Mouse (Mus musculus) heart, postnatal 10 days (tissue): ENCODE data around the gene Pik3cb. TPM values are rescaled to one million over a fixed set of nuclear protein-coding genes. Genes with fewer than 3 reads are reported as not detected.
A peak's percentile ranks its signal among the peaks of the same experiment; 100 is the strongest.

ENCODE experiments used
- DNase-seq, 2 experiments: peaks; one replicate each; pipeline ENCODE4 v3.0.0; 2021
- intact Hi-C: fragments of 180-260 bp; cut with DNase I; formaldehyde crosslinking; loops from one replicate; pipeline ENCODE4 v1.15.1; 2025
- total RNA-seq, 2 experiments: library from RNA; stranded (reverse); gene quantifications; 2 replicates each; pipeline ENCODE4 v1.2.3; 2021

The Pik3cb gene
- total RNA-seq, 2 experiments from 2014 or later: 11.3 to 12.1 TPM

DNA sequence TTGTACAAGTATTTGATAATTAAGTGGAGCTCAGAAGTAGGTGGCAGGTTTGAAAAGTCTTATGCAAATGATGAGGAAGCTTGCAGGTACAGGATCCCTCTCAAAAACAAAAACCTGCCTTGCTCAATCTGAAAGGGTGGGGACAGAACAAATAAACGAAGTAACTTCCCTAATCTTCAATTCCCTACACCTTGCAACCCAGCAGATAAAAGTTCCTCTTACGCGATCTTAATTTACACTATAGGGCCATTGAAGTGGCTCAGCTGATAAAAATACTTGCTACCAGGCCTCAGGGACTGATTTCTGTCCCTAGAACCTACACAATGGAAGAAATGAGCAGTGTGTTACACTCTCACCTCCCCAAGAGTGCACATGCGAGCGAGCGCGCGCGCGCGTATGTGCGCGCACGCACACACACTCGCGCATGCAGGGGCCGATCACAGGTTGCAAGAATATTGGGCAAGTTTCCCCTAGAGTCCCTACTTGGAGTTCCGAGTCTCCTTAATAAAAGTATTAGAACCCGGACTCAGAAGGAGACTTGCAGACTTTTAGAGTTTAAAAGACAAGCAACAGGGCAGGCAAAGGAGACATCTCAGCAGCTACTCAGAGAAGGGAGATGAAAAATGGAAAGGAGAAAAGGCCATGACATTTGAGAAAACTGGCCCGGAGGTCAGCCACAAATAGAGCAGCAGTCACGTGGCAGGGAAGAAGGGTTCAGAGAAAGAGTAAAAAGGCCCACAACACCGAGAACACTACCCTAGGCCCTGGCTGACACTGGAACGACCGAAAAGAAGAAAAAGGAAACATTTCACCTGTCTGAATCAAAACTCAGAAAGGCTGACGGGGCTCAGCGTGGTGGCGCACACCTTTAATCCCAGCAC lies 6.7 kb upstream of the Pik3cb start:
- no peak for DNase-seq
- intact Hi-C loops: no loop called here

DNA sequence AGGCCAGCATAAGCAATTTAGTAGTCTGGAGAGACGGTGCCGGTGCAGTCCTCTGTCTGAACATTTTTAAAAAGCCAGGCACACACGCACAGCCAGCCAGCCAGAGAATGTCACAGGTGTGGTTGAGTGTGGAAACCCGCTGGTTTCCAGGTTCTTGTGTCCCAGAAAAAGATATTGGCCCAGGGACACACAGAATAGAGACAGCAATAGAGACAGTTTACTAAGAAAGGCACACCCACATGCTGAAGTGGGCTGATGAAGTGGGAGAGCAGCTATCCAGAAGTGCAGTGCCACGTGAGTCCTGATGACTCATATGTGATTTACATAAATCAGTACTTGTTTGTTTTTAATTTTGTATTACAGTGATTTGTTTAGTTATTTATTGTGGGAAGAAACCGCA lies 5.3 kb upstream of the Pik3cb start:
- intact Hi-C loops: no loop called here
- DNase-seq: no peak

DNA sequence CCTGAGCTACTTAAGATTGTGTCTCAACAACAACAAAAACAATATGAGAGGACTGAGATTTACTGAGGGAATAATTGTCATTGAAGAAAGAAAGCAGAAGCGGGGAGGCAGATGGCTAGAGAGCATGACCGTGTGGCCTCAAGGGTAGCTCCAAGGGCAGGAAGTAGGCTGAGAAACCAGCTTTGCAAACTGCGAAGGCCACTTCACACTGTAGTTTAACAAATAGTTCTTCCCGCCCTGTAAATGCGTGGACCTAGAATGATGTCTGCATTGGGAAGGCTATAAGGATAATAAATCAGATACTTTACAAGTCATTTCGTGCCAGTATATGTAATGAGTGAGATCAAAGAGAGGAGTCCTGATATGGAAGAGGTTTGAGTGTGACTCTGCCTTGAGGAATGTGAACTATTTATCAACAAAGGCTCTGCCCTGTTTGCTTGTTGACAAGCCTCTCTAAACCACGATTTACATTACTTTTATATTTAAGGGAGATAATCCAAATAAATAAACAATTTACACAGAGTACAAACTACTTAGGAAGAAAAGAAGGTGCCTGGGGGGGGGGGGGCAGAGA lies 4.1 kb upstream of the Pik3cb start:
- intact Hi-C loops: loop anchor here (5.0 kb wide), 1 partner anchor 293 kb away; the partner anchor contains the start of gene Mras
- no peak for DNase-seq

DNA sequence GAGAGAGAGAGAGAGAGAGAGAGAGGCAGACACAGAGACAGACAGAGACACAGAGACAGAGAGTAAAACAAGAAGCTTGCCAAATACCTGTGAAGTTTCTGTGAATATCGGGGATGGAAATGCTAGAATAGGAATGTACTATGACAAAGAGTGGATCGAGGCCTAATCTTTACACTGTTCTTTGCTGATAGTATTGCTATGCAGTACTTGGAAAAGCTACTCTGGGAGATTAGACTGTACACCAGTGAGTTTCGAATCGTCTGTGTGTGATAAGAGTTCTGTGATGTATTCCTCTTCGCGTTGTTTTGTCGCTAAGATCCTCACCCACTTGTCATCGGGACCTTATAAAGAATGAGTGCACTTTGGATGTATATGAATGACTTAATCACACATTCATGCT lies 1.2 kb upstream of the Pik3cb start:
- DNase-seq: no peak
- intact Hi-C loops: loop anchor here (5.0 kb wide), 1 partner anchor 296 kb away; the partner anchor contains the start of gene Mras

DNA sequence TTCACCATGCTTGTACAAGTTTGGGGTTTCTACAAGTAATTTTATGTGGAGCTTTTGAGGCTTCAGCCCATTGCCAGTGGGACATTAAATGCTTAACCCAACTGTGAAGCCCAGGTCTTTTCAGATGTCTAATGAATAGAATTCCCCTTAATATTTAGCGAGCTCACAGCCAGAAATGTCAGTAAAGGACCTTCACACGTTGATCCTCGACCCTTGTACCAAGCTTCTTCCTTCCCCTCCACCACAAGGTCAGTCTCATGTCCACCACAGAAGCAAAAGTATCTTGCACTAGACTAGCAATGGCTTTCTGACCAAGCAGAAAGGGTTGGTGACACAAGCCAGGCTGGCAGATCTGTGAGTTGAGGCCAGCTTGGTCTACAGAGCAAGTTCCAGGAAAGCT lies 750 bp upstream of the Pik3cb start:
- intact Hi-C loops: loop anchor here (5.0 kb wide), 1 partner anchor 296 kb away; the partner anchor contains the start of gene Mras
- DNase-seq: no peak

DNA sequence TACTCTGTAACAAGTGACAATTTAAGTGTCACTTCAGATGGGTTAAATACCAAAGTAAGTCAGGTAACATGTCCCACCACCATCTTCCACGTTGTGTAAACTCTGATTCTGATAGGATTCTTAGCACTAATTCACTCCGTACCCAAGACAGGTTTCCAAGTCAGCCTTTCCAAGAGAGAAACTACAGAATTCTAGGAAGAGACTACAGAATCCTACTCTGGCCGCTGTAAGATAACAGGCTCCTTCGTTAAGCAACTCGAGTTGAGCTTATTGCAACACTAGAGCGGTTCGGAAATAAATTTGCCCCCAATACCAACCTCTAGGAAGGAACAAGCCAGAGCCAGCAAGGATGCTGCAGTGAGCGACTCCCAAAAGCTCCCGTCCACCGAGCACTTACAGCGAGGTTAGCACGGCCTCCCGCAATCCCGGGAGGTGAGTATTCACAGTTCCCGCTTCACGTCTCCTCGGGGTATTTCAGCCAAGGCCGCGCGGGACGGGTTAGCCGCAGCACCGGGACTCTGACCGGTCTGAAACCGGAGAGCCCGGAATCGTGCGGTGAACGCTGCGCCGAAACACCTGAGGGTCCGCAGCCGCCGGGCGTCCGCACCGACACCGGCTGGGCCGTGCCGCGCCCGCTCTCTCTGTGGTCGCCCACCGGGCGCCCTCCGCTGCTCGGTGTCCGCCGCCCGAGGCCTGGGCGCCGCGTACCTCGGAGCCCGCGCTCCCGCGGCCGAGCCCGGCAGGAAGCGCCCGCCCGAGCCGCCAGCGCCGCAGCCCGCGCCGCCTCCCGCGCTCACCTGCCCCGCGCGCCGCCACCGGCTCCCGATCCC lies 1.0 kb downstream of the Pik3cb start:
- intact Hi-C loops: loop anchor here (2.0 to 10.0 kb wide), 5 partner anchors 37 to 425 kb away; partner anchors contain the start of genes Armc8, Cep70 and Mras
- DNase-seq: peak in 1 of 2 experiments; percentile 56

DNA sequence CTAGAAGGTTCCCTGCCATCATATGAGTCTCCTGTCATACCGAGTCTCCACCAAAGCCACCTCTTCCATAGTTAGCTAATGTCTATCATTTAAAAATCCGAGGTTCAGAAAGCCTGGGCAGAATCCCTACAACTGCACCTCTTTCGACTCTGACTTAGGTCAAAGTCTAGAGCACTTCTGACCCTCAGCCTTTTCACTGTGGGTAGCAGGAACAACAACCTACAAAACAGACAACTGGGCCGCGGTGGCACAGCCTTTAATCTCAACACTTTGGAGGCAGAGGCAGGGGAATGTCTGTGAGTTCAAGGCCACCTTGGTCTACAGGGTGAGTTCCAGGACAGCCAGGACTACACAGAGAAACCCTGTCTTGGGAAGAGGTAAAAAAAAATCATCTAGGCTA lies 3.1 kb downstream of the Pik3cb start:
- intact Hi-C loops: loop anchor here (5.0 to 10.0 kb wide), 3 partner anchors 35 to 428 kb away; partner anchors contain the start of gene Armc8
- no peak for DNase-seq

DNA sequence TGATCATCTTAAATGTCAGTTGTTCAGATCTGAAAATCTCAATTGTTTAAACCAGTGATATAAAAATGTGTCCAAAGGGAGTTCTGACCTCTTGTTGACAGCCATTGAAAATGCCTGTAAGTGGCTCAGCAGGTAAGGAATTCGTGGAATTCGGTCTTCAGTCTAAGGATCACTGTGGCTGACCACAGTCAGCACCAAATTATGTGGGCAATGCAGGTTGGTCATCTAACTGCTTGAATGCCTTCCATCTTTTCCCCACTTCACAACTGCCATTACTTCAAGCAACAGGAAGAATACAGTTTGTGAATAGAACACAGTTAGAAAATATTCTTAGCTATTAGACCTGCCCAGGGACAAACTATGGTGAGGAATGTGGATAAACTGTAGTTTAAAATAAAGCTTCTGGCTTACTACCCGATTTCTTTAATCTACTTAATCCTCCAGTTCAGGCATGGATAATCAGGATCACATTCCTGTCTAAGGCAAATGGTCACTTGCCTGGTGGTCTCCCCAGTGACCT lies 8.4 kb downstream of the Pik3cb start:
- DNase-seq: no peak
- intact Hi-C loops: loop anchor here (10.0 kb wide), 1 partner anchor 433 kb away; the partner anchor contains the start of gene Armc8

DNA sequence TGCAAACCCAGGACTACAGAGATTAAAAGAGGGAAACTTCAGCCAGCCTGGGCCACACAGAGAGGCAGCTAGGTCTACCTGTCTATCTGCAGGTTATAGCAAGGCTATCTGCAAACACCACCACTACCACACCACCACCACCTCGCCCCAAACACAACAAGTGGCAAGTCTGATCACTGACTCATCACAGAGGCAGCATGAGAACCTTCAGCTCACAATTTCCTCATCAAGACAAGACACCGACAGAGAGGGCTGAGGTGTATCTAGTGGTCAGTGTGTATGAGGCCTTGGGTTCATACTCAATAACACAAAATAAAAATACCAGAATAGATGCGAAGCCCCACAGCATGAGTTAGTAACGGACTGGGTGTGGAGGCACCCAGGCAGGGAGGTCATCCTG lies 9.3 kb downstream of the Pik3cb start:
- DNase-seq: no peak
- intact Hi-C loops: loop anchor here (10.0 kb wide), 1 partner anchor 434 kb away; the partner anchor contains the start of gene Armc8

DNA sequence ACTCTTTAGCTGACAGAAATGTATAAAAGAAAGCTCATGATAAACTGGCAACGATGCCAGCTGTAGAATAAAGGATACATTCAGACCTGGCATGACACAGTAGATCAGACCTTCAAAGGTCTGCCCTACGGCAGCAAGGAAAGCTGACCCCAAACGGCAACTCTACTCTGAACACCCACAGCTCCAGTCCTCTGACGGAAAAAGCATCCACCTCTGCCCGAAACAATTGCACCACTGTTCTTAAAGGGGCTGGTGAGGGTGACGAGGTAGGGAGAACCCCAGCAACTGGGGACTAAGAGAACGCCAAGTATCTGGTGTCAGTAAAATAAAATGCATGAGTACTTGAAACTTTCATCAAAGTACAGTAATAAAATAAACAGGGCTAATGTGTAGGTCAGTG lies 12.8 kb downstream of the Pik3cb start:
- DNase-seq: no peak
- intact Hi-C loops: no loop called here

DNA sequence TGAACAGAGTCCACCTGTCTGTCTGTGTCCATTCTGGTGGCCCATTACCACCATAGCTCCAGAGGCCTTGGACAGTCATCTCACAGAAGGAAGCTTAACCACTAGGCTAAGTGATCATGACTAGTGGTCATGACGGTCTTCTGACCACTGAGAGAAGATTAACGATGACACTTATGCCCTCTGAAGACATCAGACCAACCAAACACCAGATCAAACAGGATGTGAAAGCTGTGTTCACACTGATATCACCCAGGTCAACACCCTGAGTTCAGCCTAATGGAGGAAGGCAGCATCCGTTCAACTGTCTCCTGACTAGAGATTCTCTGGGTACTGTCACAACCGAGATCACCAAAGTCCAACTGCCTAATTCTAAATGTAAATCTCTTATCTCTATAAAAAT lies 17.7 kb downstream of the Pik3cb start:
- intact Hi-C loops: no loop called here
- DNase-seq: no peak

DNA sequence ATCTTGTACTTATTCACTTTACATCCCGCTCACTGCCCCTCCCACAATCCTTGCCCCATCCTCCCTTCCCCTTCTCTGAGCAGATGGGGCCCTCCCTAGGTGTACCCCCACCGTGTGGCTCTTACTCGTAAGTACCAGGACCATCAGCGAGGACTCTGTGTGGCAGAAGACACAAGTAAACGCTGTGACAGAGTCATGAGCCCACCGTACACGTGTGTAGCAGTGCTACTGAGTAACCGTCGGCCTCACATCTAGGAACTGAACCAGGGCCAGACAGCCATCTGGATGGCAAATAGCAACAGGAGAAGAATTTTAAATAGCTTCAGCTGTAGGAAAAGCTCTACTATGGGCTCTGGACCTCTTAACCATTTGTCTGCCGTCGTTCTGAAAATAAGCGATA lies 28.0 kb downstream of the Pik3cb start:
- peak in 1 of 2 experiments; percentile 9 for DNase-seq

DNA sequence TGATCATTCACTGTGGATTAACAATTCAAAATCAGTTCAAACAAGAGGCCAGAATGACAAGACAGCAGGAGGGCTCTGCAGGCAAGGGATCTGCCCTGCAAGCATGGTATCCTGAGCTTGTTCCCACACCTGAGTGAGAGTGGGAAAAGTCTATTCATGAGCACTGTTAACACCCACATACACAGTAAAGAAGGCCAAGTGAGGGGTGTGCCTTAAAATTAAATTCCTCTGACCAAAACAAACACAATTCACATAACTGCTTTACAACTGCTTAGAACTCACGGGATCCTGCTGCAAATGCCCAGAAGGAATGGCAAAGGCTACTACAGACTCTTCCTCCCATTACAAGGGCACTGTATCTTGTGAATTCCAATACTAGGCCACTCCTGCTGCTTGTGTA lies 29.3 kb downstream of the Pik3cb start:
- no peak for DNase-seq
- intact Hi-C loops: no loop called here

More for the DNA sequence above, 28.0 kb downstream of the Pik3cb start:
- intact Hi-C loops: no loop called here

DNA sequence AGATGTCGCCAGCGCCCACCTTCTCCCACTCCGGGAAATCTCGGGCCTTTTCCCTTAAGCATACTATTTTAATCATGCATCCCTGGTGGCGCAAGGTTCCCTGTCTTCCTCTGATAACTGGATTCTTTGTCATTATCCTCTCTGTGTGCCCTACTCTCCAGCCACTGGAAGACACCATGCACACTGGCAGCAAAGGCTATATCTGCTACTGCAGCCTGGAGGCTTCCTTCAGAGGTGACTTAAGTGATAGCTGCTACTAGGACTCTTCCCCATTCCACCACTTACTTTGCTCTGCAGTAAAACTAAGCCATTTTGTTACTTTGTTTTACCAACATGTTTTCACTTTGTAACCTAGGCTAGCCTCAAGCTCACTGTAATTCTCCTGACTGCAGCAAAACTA lies 30.2 kb downstream of the Pik3cb start:
- intact Hi-C loops: no loop called here
- no peak for DNase-seq

DNA sequence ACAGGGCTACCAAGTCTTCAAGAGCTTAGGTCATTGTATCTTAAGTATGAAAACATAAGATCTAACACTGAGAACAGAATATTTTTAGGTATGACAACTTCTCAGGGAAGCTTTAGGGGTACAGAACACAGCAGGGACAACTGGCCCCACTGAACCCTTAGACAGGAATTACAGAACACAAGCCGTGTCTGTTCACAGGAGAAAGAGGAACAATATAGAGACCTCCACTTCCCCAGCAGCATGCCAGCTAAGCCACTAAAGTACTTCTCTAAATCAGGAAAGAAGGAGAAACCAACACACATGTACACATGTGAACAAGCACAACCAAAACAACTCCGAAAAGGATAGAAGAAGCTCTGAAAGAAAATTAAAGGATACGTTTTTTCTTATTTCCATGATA lies 30.8 kb downstream of the Pik3cb start:
- no peak for DNase-seq
- intact Hi-C loops: no loop called here

DNA sequence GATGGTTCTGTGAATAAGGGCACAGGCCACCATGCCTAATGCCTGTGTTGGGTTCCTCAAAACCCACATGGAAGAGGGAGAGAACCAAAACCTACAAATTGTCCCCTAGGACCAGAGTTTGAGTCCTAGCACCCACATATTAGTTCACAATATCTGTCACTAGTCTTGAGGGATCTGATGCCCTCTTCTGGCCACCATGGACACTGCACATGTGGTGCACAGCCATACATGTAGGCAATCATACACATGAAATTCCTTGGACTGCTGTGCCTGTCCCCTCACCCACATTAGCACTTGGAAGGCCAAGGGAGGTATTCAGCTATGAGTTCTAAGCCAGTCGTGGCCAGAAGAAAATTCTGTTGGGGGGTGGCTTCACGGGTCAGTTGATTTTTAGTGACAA lies 36.0 kb downstream of the Pik3cb start:
- intact Hi-C loops: loop anchor here (5.0 kb wide), 1 partner anchor 33 kb away; no protein-coding TSS in a partner anchor
- no peak for DNase-seq

DNA sequence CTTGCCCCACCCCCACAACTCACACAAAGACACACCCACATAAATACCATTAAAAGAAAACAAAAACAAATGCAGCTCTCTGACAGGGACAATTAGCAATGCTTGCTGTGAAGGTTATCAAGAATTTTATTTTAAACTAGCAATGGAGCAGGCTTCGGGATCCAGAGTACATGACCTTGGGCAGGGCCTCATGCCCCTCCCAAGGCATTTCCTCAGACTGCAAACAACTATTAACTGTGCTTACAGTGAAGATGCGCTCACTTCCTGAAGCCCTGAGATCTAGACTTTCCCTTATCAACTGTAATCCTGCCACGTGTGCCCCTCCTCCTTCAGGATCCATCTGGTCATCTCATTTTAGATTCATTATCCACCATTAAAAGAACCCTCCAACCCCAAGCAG lies 36.6 kb downstream of the Pik3cb start:
- intact Hi-C loops: loop anchor here (5.0 kb wide), 1 partner anchor 33 kb away; no protein-coding TSS in a partner anchor
- peak; percentile 3 to 23 for DNase-seq

DNA sequence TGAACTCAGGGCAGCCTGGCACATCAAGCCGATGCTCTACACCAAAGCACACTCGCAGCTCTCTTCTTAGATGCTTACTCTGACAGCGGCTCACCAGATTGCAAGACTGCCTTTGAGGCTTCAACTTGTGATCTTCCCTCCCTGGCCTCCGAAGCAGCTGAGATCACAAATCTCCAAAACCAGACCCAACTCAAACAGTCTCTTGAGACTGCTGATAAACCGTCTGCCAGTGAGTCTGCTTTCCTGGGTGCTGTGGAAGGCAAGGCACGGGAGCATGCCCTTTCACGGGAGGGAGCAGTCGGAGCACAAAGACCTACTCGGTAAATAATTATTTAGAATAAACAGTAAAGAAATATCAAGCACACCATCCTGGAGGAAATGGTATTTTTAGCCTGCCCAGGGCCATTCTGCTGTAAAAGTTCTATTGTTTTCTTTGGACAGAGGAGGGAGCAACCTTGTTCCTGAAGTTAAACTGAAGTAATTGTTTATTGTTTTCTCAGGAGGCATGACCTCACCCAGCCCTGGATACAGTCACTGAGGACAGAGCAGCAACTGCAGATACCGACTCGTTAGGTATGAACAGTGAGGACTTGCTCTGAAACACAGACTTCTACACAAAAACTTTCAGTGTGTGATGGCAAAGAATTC lies 41.8 kb downstream of the Pik3cb start:
- intact Hi-C loops: no loop called here
- DNase-seq: peak; percentile 40 to 41

DNA sequence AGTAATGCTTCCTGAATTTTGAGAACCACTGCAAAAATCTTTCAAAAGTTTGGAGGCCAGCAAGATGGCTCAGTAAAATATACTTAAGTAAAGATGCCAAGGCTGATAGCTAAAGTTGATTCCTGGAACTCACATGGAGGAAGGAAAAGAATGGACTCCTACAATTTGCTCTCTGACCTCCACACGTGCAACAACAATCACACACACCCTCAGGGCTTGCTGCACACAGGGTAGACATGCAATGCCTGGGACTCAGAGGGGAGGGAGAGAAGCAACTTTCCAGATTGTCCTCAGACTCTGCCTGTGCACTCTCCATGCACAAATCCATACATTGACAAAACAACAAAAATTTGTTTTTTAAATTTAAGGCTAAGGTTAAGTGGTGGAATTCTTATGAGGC lies 42.8 kb downstream of the Pik3cb start:
- no peak for DNase-seq
- intact Hi-C loops: no loop called here

DNA sequence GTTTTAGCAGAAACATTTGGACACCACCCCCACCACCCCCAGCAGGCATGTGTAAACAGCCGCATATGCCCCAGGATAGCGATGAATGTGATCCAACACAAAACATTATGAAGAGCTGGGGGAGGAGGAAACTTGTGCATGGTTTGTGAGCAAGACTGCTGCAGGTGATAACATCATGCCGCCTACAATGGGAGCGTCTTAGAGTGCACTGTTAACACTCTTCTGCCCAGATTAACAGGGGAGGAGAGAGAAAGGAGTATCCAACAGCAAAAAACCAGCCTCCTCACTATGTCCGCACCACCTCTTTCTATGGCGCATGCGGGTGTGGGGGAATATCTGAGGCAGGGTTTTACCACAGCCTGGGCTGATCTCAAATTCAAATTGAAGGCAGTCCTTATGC lies 45.2 kb downstream of the Pik3cb start:
- DNase-seq: no peak
- intact Hi-C loops: no loop called here
